Mouse (Mus musculus) liver, postnatal 0 days (tissue): Measurements from ENCODE around the gene Ttll1.

Experiments used
- CTCF ChIP-seq: sonication (generic); IDR thresholded peaks from 2 replicates; pipeline ENCODE4 v1.5.1; 2016; ENCODE audit warnings: antibody characterized with exemption, low read depth
- EP300 ChIP-seq: IDR thresholded peaks from 2 replicates; pipeline ENCODE4 v1.6.1; 2016; ENCODE audit warnings: antibody characterized with exemption, low read depth, mild to moderate bottlenecking

GRCm38 (mm10) chr15:83538855-83539254 is 28.2 kb upstream of the Ttll1 start:
- TF ChIP-seq CTCF (no peak), EP300 (no peak)
